Mouse (Mus musculus): ENCODE measurements around the gene Creld2.

DNA sequence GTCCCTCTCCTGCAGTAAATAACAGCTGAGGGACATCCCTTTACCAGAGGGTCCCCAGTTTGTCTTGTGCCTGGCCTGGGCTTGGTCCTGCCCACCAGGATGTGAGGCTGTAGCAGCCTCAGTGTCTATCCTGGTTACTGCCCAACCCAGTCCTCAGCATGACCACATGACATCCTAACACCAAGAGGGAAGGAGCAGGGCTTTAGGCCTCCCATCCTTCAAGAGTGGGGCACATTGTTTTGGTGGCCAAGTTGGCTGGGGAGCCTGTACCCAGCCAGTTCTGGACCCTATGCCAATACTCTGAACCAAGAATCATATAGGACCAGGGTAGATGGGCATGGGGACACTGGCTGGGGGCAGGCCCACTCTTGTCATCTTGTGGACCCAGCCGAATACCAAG is 29.2 kb downstream of the Creld2 start:
- TF ChIP-seq POLR2A (IDR thresholded peaks at IDR 0.05; ENCODE audit: low read depth, low read length) (no peak), CTCF (IDR thresholded peaks at IDR 0.05; ENCODE audit: extremely low read depth, insufficient read depth, insufficient read length, insufficient replicate concordance) (no peak)

All from spleen, adult 2 months (tissue).